Mouse (Mus musculus): Measurements from ENCODE around the gene Cxadr. TPM values are rescaled to one million over a fixed set of nuclear protein-coding genes. Genes with fewer than 3 reads are reported as not detected.

Gene Cxadr
- polyA plus RNA-seq, 1 experiment from 2014 or later: 17.4 TPM

DNA sequence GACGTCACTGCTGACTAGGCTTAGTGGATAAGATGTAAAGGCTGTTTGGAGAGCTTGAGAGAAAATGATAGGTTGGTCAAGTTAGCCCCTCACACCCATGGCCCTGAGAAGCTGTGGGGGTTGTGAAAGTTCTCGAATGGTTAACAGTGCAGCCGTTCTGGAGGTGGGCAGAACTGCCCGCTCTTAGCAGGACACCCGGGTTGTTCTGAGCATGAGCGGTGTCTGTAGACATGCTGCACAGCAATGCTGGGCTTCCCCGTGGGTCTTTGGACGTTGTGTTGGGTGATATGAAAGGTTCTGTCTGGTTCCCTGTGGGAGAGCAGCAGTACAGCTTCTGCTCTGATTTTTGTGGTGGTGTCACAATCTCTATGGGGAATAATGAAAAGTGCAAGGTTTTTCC lies 5.3 kb downstream of the Cxadr start:
- H3K27me3 ChIP-seq: peaks cover 26% of the 10 kb centered on the region
- 56% methylated on average over 8 of the region's 8 CpGs for WGBS (ENCODE audit: insufficient replicate concordance)
- H3K4me2 ChIP-seq: no peak overlapping the region
- H3K9ac ChIP-seq: no peak overlapping the region
- H3K36me3 ChIP-seq (replicated peaks): no peaks in the 10 kb centered on the region
- no peak for ATAC-seq (ENCODE audit: insufficient read depth)
- H3K27ac ChIP-seq (replicated peaks): no peak overlapping the region
- no peak overlapping the region for H3K4me3 ChIP-seq (replicated peaks)
- no peaks in the 10 kb centered on the region for H3K9me3 ChIP-seq (replicated peaks)
- 0 out of 2 replicates have a peak, but pooled peaks cover under 1% of the 10 kb centered on the region for H3K4me1 ChIP-seq (replicated peaks)

DNA sequence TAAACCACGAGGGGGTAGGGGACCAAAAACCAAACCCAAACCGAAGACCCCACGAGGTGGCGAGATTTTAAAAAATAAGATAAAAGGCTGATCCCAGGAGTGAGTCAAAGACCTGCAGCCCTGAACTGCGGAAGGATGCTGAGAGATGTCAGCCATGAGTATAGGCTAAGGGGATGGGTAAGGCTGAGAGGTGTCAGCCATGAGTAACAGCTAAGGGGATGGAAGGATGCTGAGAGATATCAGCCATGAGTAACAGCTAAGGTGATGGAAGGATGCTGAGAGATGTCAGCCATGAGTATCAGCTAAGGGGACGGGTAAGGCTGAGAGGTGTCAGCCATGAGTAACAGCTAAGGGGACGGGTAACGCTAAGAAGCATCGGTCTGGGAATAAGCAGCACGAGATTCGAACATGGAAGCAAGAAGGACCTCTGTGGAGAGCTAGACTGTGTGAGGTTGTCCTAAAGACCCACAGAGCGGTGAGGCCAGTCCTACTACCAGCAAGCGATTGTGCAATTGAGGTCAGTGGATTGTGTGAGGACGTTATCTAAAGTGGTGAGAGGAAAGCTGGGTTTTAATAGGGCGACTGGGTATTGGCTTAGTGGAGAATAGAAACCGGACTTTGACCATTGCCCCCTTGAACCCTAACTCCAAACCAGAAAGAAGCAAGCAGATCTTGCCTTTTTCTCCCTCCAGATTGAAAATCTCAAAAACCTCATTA lies 6.3 kb downstream of the Cxadr start:
- no peak overlapping the region; the same call in 1 of the 2 replicates for H3K4me2 ChIP-seq
- H3K36me3 ChIP-seq (replicated peaks): no peaks in the 10 kb centered on the region
- peaks cover 16% of the 10 kb centered on the region for H3K27me3 ChIP-seq
- H3K4me3 ChIP-seq (replicated peaks): no peak overlapping the region
- ATAC-seq (ENCODE audit: insufficient read depth): peak; percentile 70
- peak overlapping the region; percentile 61 for H3K27ac ChIP-seq (replicated peaks)
- 60% methylated on average over 16 of the region's 16 CpGs for WGBS (ENCODE audit: insufficient replicate concordance)
- H3K9ac ChIP-seq: no peak overlapping the region
- no peaks in the 10 kb centered on the region for H3K4me1 ChIP-seq (replicated peaks)
- H3K9me3 ChIP-seq (replicated peaks): no peaks in the 10 kb centered on the region

DNA sequence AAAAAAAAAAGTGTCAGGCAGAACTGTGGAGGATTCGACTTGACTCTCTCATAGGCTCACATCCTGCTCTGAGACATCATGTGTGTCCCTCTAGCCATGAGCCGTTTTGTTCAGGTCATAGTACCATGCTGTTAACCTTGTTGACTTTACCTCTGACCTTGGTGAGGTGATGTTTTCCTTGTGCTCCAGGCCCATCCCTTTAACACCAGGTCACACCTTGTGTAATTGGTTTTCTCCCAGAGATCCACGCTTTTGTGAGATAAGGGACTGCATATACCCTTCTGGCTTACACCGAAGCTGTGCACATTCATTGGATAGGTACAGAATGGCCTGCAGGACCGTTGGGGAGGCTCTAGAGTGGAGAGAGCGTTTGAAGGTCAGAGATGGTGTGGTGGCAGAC lies 8.0 kb downstream of the Cxadr start:
- peak overlapping the region; percentile 66; the same call in 1 of the 2 replicates for H3K27ac ChIP-seq (replicated peaks)
- peak; percentile 75 for ATAC-seq (ENCODE audit: insufficient read depth)
- 56% methylated on average over 6 of the region's 6 CpGs for WGBS (ENCODE audit: insufficient replicate concordance)

DNA sequence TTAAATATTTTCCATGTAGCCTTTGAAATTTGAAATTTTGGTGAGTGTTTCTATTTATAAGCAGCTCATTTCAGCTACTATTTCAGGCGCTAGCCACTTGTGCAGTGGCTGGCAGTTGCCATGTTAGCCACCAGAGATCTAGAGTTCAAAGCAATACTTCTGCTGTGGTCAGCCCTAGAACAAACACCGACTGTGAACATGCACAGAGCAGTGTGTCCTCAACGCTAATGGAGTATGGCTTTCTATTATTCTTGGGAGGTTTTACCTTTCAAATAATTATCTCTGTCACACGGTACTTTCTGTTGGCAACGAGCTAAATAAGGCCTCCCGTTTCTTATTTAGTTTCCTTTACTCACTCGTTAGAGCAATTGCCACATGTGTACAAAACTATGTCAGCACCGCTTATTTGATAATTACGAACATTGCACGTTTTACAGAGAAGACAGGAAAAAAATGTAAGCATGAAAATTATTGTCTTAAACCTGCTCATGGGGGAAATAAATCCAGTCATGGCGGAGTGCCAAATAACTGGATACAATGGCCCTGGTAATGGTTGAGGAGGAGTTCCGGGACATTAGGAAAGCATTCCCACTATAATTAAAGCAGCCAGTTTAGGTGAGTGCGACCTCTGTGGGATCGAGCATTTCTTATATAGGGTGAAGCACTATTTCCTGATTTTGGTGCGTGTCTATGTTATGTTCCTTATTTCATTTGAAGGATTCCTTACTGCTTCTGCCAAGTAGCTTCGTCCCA lies 12.0 kb downstream of the Cxadr start:
- Histone ChIP-seq H3K36me3 (replicated peaks) (no peaks in the 10 kb centered on the region), H3K4me3 (replicated peaks) (no peak overlapping the region), H3K4me1 (replicated peaks) (0 out of 2 replicates have a peak, but pooled peaks cover 3% of the 10 kb centered on the region), H3K27me3 (no peaks in the 10 kb centered on the region), H3K9me3 (replicated peaks) (no peaks in the 10 kb centered on the region), H3K9ac (no peak overlapping the region), H3K4me2 (no peak overlapping the region), H3K27ac (replicated peaks) (no peak overlapping the region)
- no peak for ATAC-seq (ENCODE audit: insufficient read depth)
- WGBS (ENCODE audit: insufficient replicate concordance): 65% methylated on average over 16 of the region's 16 CpGs

More for the DNA sequence above, 8.0 kb downstream of the Cxadr start:
- Histone ChIP-seq H3K36me3 (replicated peaks) (no peaks in the 10 kb centered on the region), H3K4me1 (replicated peaks) (no peaks in the 10 kb centered on the region), H3K4me2 (peak overlapping the region; percentile 25; the same call in 1 of the 2 replicates), H3K4me3 (replicated peaks) (no peak overlapping the region), H3K9me3 (replicated peaks) (no peaks in the 10 kb centered on the region), H3K9ac (no peak overlapping the region), H3K27me3 (no peaks in the 10 kb centered on the region)

DNA sequence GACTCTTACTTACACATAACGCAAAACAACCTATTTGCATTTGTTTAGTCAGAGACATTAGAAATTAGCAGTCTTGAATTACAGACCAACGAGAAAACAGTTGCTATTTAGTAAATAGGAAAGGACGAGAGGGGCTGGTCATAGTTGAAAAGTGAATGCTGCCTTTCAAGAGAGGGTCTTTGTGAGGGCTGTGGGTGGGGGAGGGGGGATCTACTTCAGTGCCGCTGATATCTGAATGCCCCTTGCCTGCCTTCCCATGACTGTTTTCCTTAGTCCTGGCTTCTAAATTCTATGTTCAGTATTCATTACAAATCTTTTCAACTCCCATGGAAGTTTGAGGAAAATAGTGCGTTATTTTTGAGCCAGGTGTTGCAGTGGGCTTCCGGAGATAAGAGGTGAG lies 12.7 kb downstream of the Cxadr start:
- no peak for ATAC-seq (ENCODE audit: insufficient read depth)

DNA sequence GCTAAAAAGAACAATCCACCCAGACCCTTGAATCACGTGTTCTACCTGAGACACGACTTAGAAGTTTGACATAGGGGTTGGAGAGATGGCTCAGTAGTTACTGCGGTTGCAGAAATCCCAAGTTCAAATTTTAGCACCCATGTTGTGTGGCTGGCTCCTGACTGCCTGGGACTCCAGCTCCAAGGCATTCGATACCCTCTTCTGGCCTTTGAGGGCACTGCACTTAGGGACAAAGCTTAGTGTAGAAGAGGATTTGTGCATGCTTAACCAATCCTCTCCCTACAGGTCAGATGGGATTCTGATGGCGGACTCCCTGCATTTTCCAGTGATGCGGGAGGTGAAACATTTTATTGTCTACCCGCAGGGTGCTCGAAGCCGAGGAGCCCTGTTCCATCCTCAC lies 15.6 kb downstream of the Cxadr start:
- Histone ChIP-seq H3K36me3 (replicated peaks) (no peaks in the 10 kb centered on the region), H3K27me3 (no peaks in the 10 kb centered on the region), H3K27ac (replicated peaks) (no peak overlapping the region), H3K4me2 (no peak overlapping the region), H3K9ac (no peak overlapping the region), H3K4me3 (replicated peaks) (no peak overlapping the region), H3K4me1 (replicated peaks) (0 out of 2 replicates have a peak, but pooled peaks cover 3% of the 10 kb centered on the region), H3K9me3 (replicated peaks) (no peaks in the 10 kb centered on the region)
- 65% methylated on average over 9 of the region's 9 CpGs for WGBS (ENCODE audit: insufficient replicate concordance)
- ATAC-seq (ENCODE audit: insufficient read depth): no peak

More for the DNA sequence above, 12.7 kb downstream of the Cxadr start:
- Histone ChIP-seq H3K9me3 (replicated peaks) (no peaks in the 10 kb centered on the region), H3K4me3 (replicated peaks) (no peak overlapping the region), H3K27me3 (no peaks in the 10 kb centered on the region), H3K36me3 (replicated peaks) (no peaks in the 10 kb centered on the region), H3K4me1 (replicated peaks) (0 out of 2 replicates have a peak, but pooled peaks cover 3% of the 10 kb centered on the region), H3K9ac (no peak overlapping the region), H3K27ac (replicated peaks) (no peak overlapping the region), H3K4me2 (no peak overlapping the region)
- WGBS (ENCODE audit: insufficient replicate concordance): 62% methylated on average over 6 of the region's 6 CpGs

DNA sequence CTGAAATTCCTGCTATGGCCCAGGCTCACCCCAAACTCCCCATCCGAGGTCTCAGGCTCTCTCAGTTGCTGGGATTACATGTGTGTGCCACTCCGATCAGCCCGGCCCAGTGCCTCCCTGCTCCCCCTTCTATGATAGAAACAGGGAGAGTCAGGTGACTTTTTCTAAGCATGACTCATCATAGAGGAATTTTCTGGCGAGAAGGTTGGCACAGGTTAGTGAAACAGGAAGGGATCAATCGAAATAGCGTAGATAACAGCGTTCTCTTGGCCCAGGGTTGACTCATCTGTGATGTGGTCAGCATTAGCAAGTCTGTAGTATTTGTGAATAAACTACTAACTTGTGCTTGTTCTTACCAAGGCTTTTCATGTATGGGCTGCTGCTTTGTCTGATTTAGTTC lies 16.7 kb downstream of the Cxadr start:
- no peak overlapping the region for H3K27ac ChIP-seq (replicated peaks)
- H3K4me3 ChIP-seq (replicated peaks): no peak overlapping the region
- no peaks in the 10 kb centered on the region for H3K9me3 ChIP-seq (replicated peaks)
- H3K36me3 ChIP-seq (replicated peaks): no peaks in the 10 kb centered on the region
- H3K4me2 ChIP-seq: no peak overlapping the region
- 0 out of 2 replicates have a peak, but pooled peaks cover 3% of the 10 kb centered on the region for H3K4me1 ChIP-seq (replicated peaks)
- peak; percentile 52; the same call in 1 of the 2 replicates for ATAC-seq (ENCODE audit: insufficient read depth)
- no peak overlapping the region for H3K9ac ChIP-seq
- WGBS (ENCODE audit: insufficient replicate concordance): 34% methylated on average over 7 of the region's 7 CpGs
- H3K27me3 ChIP-seq: no peaks in the 10 kb centered on the region

DNA sequence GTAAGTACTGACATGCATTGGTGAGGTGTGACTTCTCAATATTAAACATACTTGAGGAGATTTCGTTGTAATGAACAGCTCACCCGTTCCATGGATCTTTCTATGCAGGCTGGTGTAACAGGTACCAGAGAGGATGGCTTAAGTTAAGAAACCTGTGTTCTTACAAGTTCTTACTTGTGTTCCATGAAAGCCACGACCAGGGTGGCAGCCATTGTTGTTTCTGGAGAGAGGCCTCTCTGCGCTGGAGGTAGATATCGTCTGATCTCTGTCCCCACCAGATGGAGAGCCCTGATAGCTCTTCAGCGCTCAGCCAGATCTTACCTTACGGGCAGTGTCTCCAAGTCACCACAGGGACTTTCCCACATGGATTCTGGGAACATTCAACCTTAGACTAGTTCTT lies 18.4 kb downstream of the Cxadr start:
- Histone ChIP-seq H3K27me3 (no peaks in the 10 kb centered on the region), H3K4me2 (no peak overlapping the region), H3K9ac (no peak overlapping the region), H3K4me3 (replicated peaks) (no peak overlapping the region), H3K27ac (replicated peaks) (no peak overlapping the region), H3K4me1 (replicated peaks) (0 out of 2 replicates have a peak, but pooled peaks cover 3% of the 10 kb centered on the region), H3K36me3 (replicated peaks) (no peaks in the 10 kb centered on the region), H3K9me3 (replicated peaks) (no peaks in the 10 kb centered on the region)
- ATAC-seq (ENCODE audit: insufficient read depth): no peak
- 56% methylated on average over 7 of the region's 7 CpGs for WGBS (ENCODE audit: insufficient replicate concordance)

DNA sequence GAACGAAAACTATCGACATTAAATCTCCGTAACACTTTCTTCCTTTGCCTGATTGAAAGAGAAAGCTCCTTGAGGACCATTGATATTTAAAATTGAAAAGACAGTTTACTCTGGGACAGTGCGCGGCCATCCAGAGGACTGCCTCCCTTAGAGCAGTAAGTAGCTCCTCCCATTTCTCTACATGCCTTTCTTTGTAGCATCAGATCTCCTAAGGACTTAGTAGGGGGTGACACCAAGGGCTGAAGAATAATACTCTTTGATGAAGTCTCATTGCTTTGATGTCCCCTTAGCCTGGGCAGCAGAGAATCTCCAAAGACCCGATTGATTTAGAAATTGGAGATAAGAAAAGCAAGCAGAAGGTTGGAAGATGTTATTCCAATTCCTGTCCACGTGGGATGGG lies 20.3 kb downstream of the Cxadr start:
- Histone ChIP-seq H3K27me3 (no peaks in the 10 kb centered on the region), H3K4me2 (no peak overlapping the region), H3K9me3 (replicated peaks) (no peaks in the 10 kb centered on the region), H3K36me3 (replicated peaks) (no peaks in the 10 kb centered on the region), H3K4me1 (replicated peaks) (0 out of 2 replicates have a peak, but pooled peaks cover 3% of the 10 kb centered on the region), H3K9ac (no peak overlapping the region), H3K4me3 (replicated peaks) (no peak overlapping the region), H3K27ac (replicated peaks) (no peak overlapping the region)
- WGBS (ENCODE audit: insufficient replicate concordance): 20% methylated on average over 7 of the region's 7 CpGs
- ATAC-seq (ENCODE audit: insufficient read depth): no peak

DNA sequence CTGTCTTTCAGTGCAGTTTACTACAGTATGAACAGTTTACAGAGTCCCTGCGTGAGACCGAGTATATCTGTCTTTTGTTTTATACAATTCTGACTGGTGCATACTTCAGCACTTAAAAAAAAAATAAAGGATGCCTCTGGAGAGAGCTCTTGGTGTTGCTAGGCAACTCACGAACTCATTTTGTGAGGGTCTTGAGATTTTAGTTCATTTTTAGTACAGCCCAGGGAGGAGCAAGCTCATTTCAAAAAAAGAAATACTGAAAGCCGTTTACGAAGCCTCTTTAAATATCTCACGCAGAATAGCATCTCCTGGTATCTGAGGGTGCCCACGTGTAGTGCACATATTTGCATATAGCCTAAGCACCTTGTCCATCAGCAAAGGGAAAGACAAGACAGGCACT lies 20.9 kb downstream of the Cxadr start:
- 0 out of 2 replicates have a peak, but pooled peaks cover 3% of the 10 kb centered on the region for H3K4me1 ChIP-seq (replicated peaks)
- no peaks in the 10 kb centered on the region for H3K36me3 ChIP-seq (replicated peaks)
- no peaks in the 10 kb centered on the region for H3K27me3 ChIP-seq
- no peak overlapping the region for H3K4me3 ChIP-seq (replicated peaks)
- no peak overlapping the region for H3K4me2 ChIP-seq
- WGBS (ENCODE audit: insufficient replicate concordance): 57% methylated on average over 7 of the region's 7 CpGs
- no peak overlapping the region for H3K9ac ChIP-seq
- no peak for ATAC-seq (ENCODE audit: insufficient read depth)
- H3K27ac ChIP-seq (replicated peaks): no peak overlapping the region
- H3K9me3 ChIP-seq (replicated peaks): no peaks in the 10 kb centered on the region

Measured in liver, embryonic 15.5 days (tissue).